Mouse (Mus musculus) embryonic facial prominence, embryonic 15.5 days (tissue): ENCODE data around the gene Srpr. TPM values are rescaled to one million over a fixed set of nuclear protein-coding genes. Genes with fewer than 3 reads are reported as not detected.

ENCODE experiments used
- ATAC-seq: fragments of 200-750 bp; cut with Nextera tagmentation; 2 replicates; pipeline ENCODE4 v1.8.0; 2017; ENCODE audit warnings: low read depth, moderate TSS enrichment; ENCODE audit not compliant: insufficient number of reproducible peaks, low FRiP score, low TSS enrichment
- H3K27ac ChIP-seq: fragments of 300-500 bp; sonication (generic); replicated peaks from 2 replicates; pipeline ENCODE4 v1.5.1; 2015; ENCODE audit warnings: mild to moderate bottlenecking, inconsistent platforms
- H3K27me3 ChIP-seq: fragments of 300-500 bp; sonication (generic); 2 replicates; pipeline ENCODE4 v1.6.1; 2015; ENCODE audit warnings: inconsistent platforms
- H3K36me3 ChIP-seq: fragments of 300-500 bp; sonication (generic); 2 replicates; pipeline ENCODE4 v1.6.1; 2015; ENCODE audit warnings: mild to moderate bottlenecking, inconsistent platforms
- H3K4me1 ChIP-seq: fragments of 300-500 bp; sonication (generic); 2 replicates; pipeline ENCODE4 v1.6.1; 2015; ENCODE audit warnings: inconsistent platforms
- H3K4me2 ChIP-seq: fragments of 300-500 bp; sonication (generic); replicated peaks from 2 replicates; pipeline ENCODE4 v1.6.1; 2015; ENCODE audit warnings: mild to moderate bottlenecking, inconsistent platforms
- H3K4me3 ChIP-seq: fragments of 300-500 bp; sonication (generic); replicated peaks from 2 replicates; pipeline ENCODE4 v1.5.1; 2015; ENCODE audit warnings: mild to moderate bottlenecking, inconsistent platforms
- H3K9ac ChIP-seq: fragments of 300-500 bp; sonication (generic); 2 replicates; pipeline ENCODE4 v1.6.1; 2015; ENCODE audit warnings: inconsistent platforms
- H3K9me3 ChIP-seq: fragments of 300-500 bp; sonication (generic); replicated peaks from 2 replicates; pipeline ENCODE4 v1.6.1; 2016; ENCODE audit warnings: inconsistent platforms
- WGBS: fragments of 180-500 bp; shearing (Covaris S2); methylation state at CpG from one replicate; pipeline ENCODE4 v1.1.7; 2015; 5-methylcytosine and 5-hydroxymethylcytosine counted together
- polyA plus RNA-seq: library from polyadenylated mRNA; unstranded; fragments of >200 nt; fragmentation: Nextera tagmentation; extraction: Ambion mirVana; gene quantifications from 2 replicates; pipeline ENCODE4 v1.2.1, GENCODE M21; 2015

The Srpr gene
- polyA plus RNA-seq, 1 experiment from 2014 or later = 145 TPM

DNA sequence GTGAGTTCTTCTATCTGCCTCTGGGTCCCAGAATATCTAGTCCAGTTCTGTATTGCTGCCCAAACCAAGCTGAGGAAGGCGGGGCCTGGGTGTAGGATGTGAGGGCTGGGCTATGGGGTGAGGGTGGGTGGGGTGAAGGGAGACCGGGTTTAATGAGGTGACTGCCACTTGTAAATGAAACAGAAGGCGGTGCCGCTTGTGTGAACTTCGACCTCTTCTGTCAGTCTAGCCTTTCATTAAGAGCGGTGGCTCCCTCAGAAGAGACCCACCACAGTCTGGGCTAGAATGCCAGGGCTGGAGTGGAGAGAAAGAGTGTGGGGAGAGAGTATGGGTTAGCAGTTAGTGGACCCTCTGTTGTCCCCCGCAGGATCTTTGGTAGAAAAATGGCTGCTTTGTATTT is 90.0 kb downstream of the Srpr start:
- Histone ChIP-seq H3K36me3 (no peaks in the 10 kb centered on the region), H3K9me3 (no peaks in the 10 kb centered on the region), H3K4me1 (peaks cover 16% of the 10 kb centered on the region), H3K27ac (no peak overlapping the region), H3K27me3 (no peaks in the 10 kb centered on the region), H3K4me2 (no peak overlapping the region), H3K4me3 (no peak overlapping the region), H3K9ac (no peak overlapping the region)
- 48% methylated on average over 7 of the region's 7 CpGs for WGBS
- no peak for ATAC-seq

GRCm38 (mm10) chr9:35290417-35290816 is 90.4 kb downstream of the Srpr start:
- H3K36me3 ChIP-seq = no peaks in the 10 kb centered on the region
- no peaks in the 10 kb centered on the region for H3K9me3 ChIP-seq
- no peak overlapping the region for H3K9ac ChIP-seq
- H3K27ac ChIP-seq = no peak overlapping the region
- H3K4me3 ChIP-seq = no peak overlapping the region
- 92% methylated on average over 3 of the region's 3 CpGs for WGBS
- no peaks in the 10 kb centered on the region for H3K27me3 ChIP-seq
- no peak overlapping the region for H3K4me2 ChIP-seq
- peaks cover 16% of the 10 kb centered on the region for H3K4me1 ChIP-seq
- no peak for ATAC-seq

- Histone ChIP-seq H3K27me3 (no peaks in the 10 kb centered on the region), H3K9me3 (no peaks in the 10 kb centered on the region), H3K36me3 (no peaks in the 10 kb centered on the region), H3K4me1 (peaks cover 16% of the 10 kb centered on the region), H3K4me3 (no peak overlapping the region), H3K4me2 (no peak overlapping the region), H3K27ac (no peak overlapping the region), H3K9ac (no peak overlapping the region)
- 74% methylated on average over 4 of the region's 4 CpGs for WGBS
- ATAC-seq = no peak
Observed at GRCm38 (mm10) chr9:35290916-35291315, 90.9 kb downstream of the Srpr start.

- Histone ChIP-seq H3K4me2 (no peak overlapping the region), H3K9ac (no peak overlapping the region)
Observed at GRCm38 (mm10) chr9:35293465-35293864, 93.5 kb downstream of the Srpr start.

More at GRCm38 (mm10) chr9:35293465-35293864, 93.5 kb downstream of the Srpr start:
- H3K27me3 ChIP-seq = no peaks in the 10 kb centered on the region
- no peak overlapping the region for H3K27ac ChIP-seq
- H3K36me3 ChIP-seq = no peaks in the 10 kb centered on the region
- H3K9me3 ChIP-seq = no peaks in the 10 kb centered on the region
- ATAC-seq = no peak
- H3K4me1 ChIP-seq = peaks cover 16% of the 10 kb centered on the region
- no peak overlapping the region for H3K4me3 ChIP-seq
- WGBS = 59% methylated on average over 5 of the region's 5 CpGs

Other genes with a start within 250 kb of the Srpr start
- 42.8 and 47.3 TPM in 2 replicates for gene St3gal4, start 80.9 kb upstream of the Srpr start, polyA plus RNA-seq
- 63.7 and 70.0 TPM in 2 replicates for gene Dcps, start 24.1 kb upstream of the Srpr start, polyA plus RNA-seq
- gene Tirap, start 116 bp downstream of the Srpr start, polyA plus RNA-seq = 10.7 and 12.3 TPM in 2 replicates
- gene Foxred1, start 10.9 kb downstream of the Srpr start, polyA plus RNA-seq = 36.4 and 40.8 TPM in 2 replicates
- 38.1 and 41.8 TPM in 2 replicates for gene Fam118b, start 67.6 kb downstream of the Srpr start, polyA plus RNA-seq
- gene Rpusd4, start 67.7 kb downstream of the Srpr start, polyA plus RNA-seq = 25.9 and 27.0 TPM in 2 replicates
- 15.3 and 16.3 TPM in 2 replicates for gene Cdon, start 221.0 kb downstream of the Srpr start, polyA plus RNA-seq